Mouse (Mus musculus) Patski (cell line): ENCODE results near the gene Plppr1. TPM values are rescaled to one million over a fixed set of nuclear protein-coding genes. Genes with fewer than 3 reads are reported as not detected.

Source experiments
- ATAC-seq: fragments of 100-300 bp; one replicate; pipeline ENCODE4 v1.8.0; 2021
- CTCF ChIA-PET: fragments of 350-600 bp; sonication (Branson Sonifier 250); formaldehyde crosslinking; loops from one replicate; lab custom pipeline; 2022; ENCODE audit warnings: inconsistent platforms; lab: Charles Lee
- POLR2A ChIA-PET: fragments of 350-600 bp; sonication (Branson Sonifier 250); formaldehyde crosslinking; loops from one replicate; lab custom pipeline; 2022; ENCODE audit warnings: antibody characterized with exemption, inconsistent platforms; lab: Charles Lee
- DNase-seq: peaks from one replicate; pipeline ENCODE4 v3.0.0-alpha.2; 2011; ENCODE audit warnings: low read depth, low spot score
- H3K27me3 ChIP-seq: fragments of 371-371 bp; one replicate; pipeline ENCODE4 v1.5.1; 2021
- CTCF ChIP-seq: fragments of 100-300 bp; IDR thresholded peaks from one replicate; pipeline ENCODE4 v1.5.1; 2021
- in situ Hi-C: fragments of 300-500 bp; cut with MboI; formaldehyde crosslinking; loops from 3 replicates; pipeline ENCODE4 v1.11.1; 2018; ENCODE audit warnings: low pct_unique_long_range_greater_than_20kb, mixed read lengths
- polyA plus RNA-seq: library from polyadenylated mRNA; unstranded; gene quantifications from one replicate; pipeline ENCODE4 v1.2.3, GENCODE M21; 2021

The Plppr1 gene
- polyA plus RNA-seq, 1 experiment from 2014 or later, result 0.14 TPM

- ATAC-seq (no peak), DNase-seq (no peak)
- no peak for TF ChIP-seq CTCF
- CTCF ChIA-PET, result no interaction called here
- H3K27me3 ChIP-seq, result no peaks in the 10 kb centered on the region
- POLR2A ChIA-PET, result no interaction called here
- in situ Hi-C loops, result no loop called here
Observed at GRCm38 (mm10) chr4:49386873-49387272, 327.8 kb downstream of the Plppr1 start.
